Mouse (Mus musculus) stomach, embryonic 14.5 days (tissue): ENCODE data around the gene Lamtor3. TPM values are rescaled to one million over a fixed set of nuclear protein-coding genes. Genes with fewer than 3 reads are reported as not detected.

Experiments
- ATAC-seq: fragments of 200-750 bp; cut with Nextera tagmentation; 2 replicates; pipeline ENCODE4 v1.8.0; 2017; ENCODE audit warnings: low read depth, moderate TSS enrichment; ENCODE audit not compliant: insufficient number of reproducible peaks, insufficient read depth, low FRiP score
- H3K27ac ChIP-seq: fragments of 300-500 bp; sonication (generic); 2 replicates; pipeline ENCODE4 v1.5.1; 2014; ENCODE audit warnings: mild to moderate bottlenecking, low read length, moderate library complexity, mixed read lengths
- H3K27me3 ChIP-seq: fragments of 300-500 bp; sonication (generic); 2 replicates; pipeline ENCODE4 v1.6.1; 2014; ENCODE audit warnings: low read length, control low read depth, mixed read lengths; ENCODE audit not compliant: control insufficient read depth, insufficient read depth
- H3K36me3 ChIP-seq: fragments of 300-500 bp; sonication (generic); 2 replicates; pipeline ENCODE4 v1.6.1; 2014; ENCODE audit warnings: mild to moderate bottlenecking, control low read depth, low read length, moderate library complexity, mixed read lengths; ENCODE audit not compliant: control insufficient read depth, insufficient read depth
- H3K4me1 ChIP-seq: fragments of 300-500 bp; sonication (generic); 2 replicates; pipeline ENCODE4 v1.6.1; 2014; ENCODE audit warnings: low read length, control low read depth, mixed read lengths; ENCODE audit not compliant: control insufficient read depth, insufficient read depth
- H3K4me2 ChIP-seq: fragments of 300-500 bp; sonication (generic); replicated peaks from 2 replicates; pipeline ENCODE4 v1.6.1; 2014; ENCODE audit warnings: low read depth, low read length, control low read depth
- H3K4me3 ChIP-seq: fragments of 300-500 bp; sonication (generic); 2 replicates; pipeline ENCODE4 v1.5.1; 2014; ENCODE audit warnings: low read depth, low read length, control low read depth
- H3K9ac ChIP-seq: fragments of 300-500 bp; sonication (generic); replicated peaks from 2 replicates; pipeline ENCODE4 v1.6.1; 2014; ENCODE audit warnings: low read depth, mild to moderate bottlenecking, control low read depth, low read length, moderate library complexity, mixed read lengths
- H3K9me3 ChIP-seq: fragments of 300-500 bp; sonication (generic); 2 replicates; pipeline ENCODE4 v1.6.1; 2016; ENCODE audit warnings: low read depth, low read length, control low read depth; ENCODE audit not compliant: control insufficient read depth
- WGBS: fragments of 180-500 bp; shearing (Covaris S2); extraction: QIAGEN DNeasy Blood & Tissue Kit; methylation state at CpG from one replicate; pipeline ENCODE4 v1.1.7; 2014; 5-methylcytosine and 5-hydroxymethylcytosine counted together
- polyA plus RNA-seq: library from polyadenylated mRNA; unstranded; fragments of >200 nt; fragmentation: Nextera tagmentation; extraction: Ambion mirVana; gene quantifications from 2 replicates; pipeline ENCODE4 v1.2.1, GENCODE M21; 2014

The Lamtor3 gene
- polyA plus RNA-seq: 110 and 119 TPM in 2 replicates

- Histone ChIP-seq H3K36me3 (peaks cover 9% of the 10 kb centered on the region), H3K27ac (peak within 1 kb of the TSS; percentile 78), H3K4me3 (peak within 1 kb of the TSS; percentile 94), H3K9ac (peak within 1 kb of the TSS; percentile 69), H3K4me2 (peak within 1 kb of the TSS; percentile 59), H3K4me1 (peaks cover 7% of the 10 kb centered on the region; the same call in 1 of the 2 replicates), H3K9me3 (no peaks in the 10 kb centered on the region), H3K27me3 (no peaks in the 10 kb centered on the region)
- peak; percentile 89 for ATAC-seq
- WGBS: under 1% methylated on average over 43 of the region's 47 CpGs
Observed at GRCm38 (mm10) chr3:137918172-137918931, at the start of gene Lamtor3. Gene Lamtor3, plus strand, starts transcription at chr3:137918506.

- H3K4me3 ChIP-seq: no peak overlapping the region
- H3K9me3 ChIP-seq: no peaks in the 10 kb centered on the region
- WGBS: 84% methylated on average over 9 of the region's 9 CpGs
- peaks cover 10% of the 10 kb centered on the region for H3K4me1 ChIP-seq
- no peak overlapping the region for H3K27ac ChIP-seq
- ATAC-seq: no peak
- H3K9ac ChIP-seq: no peak overlapping the region
- no peaks in the 10 kb centered on the region for H3K36me3 ChIP-seq
- H3K4me2 ChIP-seq: no peak overlapping the region
- H3K27me3 ChIP-seq: no peaks in the 10 kb centered on the region
Observed at GRCm38 (mm10) chr3:137869395-137869794, 48.9 kb upstream of the Lamtor3 start.

- no peaks in the 10 kb centered on the region for H3K9me3 ChIP-seq
- H3K9ac ChIP-seq: no peak overlapping the region
- no peak overlapping the region for H3K4me2 ChIP-seq
- no peaks in the 10 kb centered on the region for H3K27me3 ChIP-seq
- ATAC-seq: no peak
- no peaks in the 10 kb centered on the region for H3K36me3 ChIP-seq
- no peak overlapping the region for H3K4me3 ChIP-seq
- H3K4me1 ChIP-seq: no peaks in the 10 kb centered on the region
- no peak overlapping the region for H3K27ac ChIP-seq
- WGBS: 65% methylated on average over 3 of the region's 3 CpGs
Observed at GRCm38 (mm10) chr3:137879313-137879712, 39.0 kb upstream of the Lamtor3 start.

GRCm38 (mm10) chr3:137880109-137880748 lies 38.1 kb upstream of the Lamtor3 start:
- WGBS: 78% methylated on average over 4 of the region's 4 CpGs
- ATAC-seq: no peak

GRCm38 (mm10) chr3:137881093-137881492 lies 37.2 kb upstream of the Lamtor3 start:
- no peak for ATAC-seq
- Histone ChIP-seq H3K27ac (no peak overlapping the region), H3K4me3 (no peak overlapping the region), H3K27me3 (no peaks in the 10 kb centered on the region), H3K4me1 (no peaks in the 10 kb centered on the region), H3K9me3 (no peaks in the 10 kb centered on the region), H3K4me2 (no peak overlapping the region), H3K36me3 (no peaks in the 10 kb centered on the region), H3K9ac (no peak overlapping the region)
- WGBS: 85% methylated on average over 5 of the region's 5 CpGs

More at GRCm38 (mm10) chr3:137880109-137880748, 38.1 kb upstream of the Lamtor3 start:
- Histone ChIP-seq H3K36me3 (no peaks in the 10 kb centered on the region), H3K27ac (no peak overlapping the region), H3K9ac (no peak overlapping the region), H3K27me3 (no peaks in the 10 kb centered on the region), H3K4me1 (no peaks in the 10 kb centered on the region), H3K4me3 (no peak overlapping the region), H3K9me3 (no peaks in the 10 kb centered on the region), H3K4me2 (no peak overlapping the region)

- Histone ChIP-seq H3K4me1 (no peaks in the 10 kb centered on the region), H3K27me3 (no peaks in the 10 kb centered on the region)
- ATAC-seq: no peak
Observed at GRCm38 (mm10) chr3:137887961-137888360, 30.3 kb upstream of the Lamtor3 start.

GRCm38 (mm10) chr3:137891089-137891488 lies 27.2 kb upstream of the Lamtor3 start:
- Histone ChIP-seq H3K27ac (no peak overlapping the region), H3K36me3 (peaks cover 15% of the 10 kb centered on the region), H3K4me1 (no peaks in the 10 kb centered on the region), H3K4me3 (no peak overlapping the region), H3K27me3 (no peaks in the 10 kb centered on the region), H3K4me2 (no peak overlapping the region), H3K9ac (no peak overlapping the region), H3K9me3 (no peaks in the 10 kb centered on the region)
- no peak for ATAC-seq
- 80% methylated on average over 3 of the region's 3 CpGs for WGBS

More at GRCm38 (mm10) chr3:137887961-137888360, 30.3 kb upstream of the Lamtor3 start:
- peaks cover 7% of the 10 kb centered on the region for H3K36me3 ChIP-seq
- H3K4me2 ChIP-seq: no peak overlapping the region
- no peak overlapping the region for H3K4me3 ChIP-seq
- no peak overlapping the region for H3K9ac ChIP-seq
- 68% methylated on average over 7 of the region's 7 CpGs for WGBS
- no peaks in the 10 kb centered on the region for H3K9me3 ChIP-seq
- H3K27ac ChIP-seq: no peak overlapping the region

- Histone ChIP-seq H3K4me1 (no peaks in the 10 kb centered on the region), H3K4me2 (no peak overlapping the region), H3K36me3 (peaks cover 15% of the 10 kb centered on the region), H3K4me3 (no peak overlapping the region), H3K9me3 (no peaks in the 10 kb centered on the region), H3K27me3 (no peaks in the 10 kb centered on the region), H3K27ac (no peak overlapping the region), H3K9ac (no peak overlapping the region)
- WGBS: 95% methylated on average over 4 of the region's 4 CpGs
- no peak for ATAC-seq
Observed at GRCm38 (mm10) chr3:137892118-137892517, 26.2 kb upstream of the Lamtor3 start.
